Mouse (Mus musculus) brain, embryonic 14.5 days (tissue): ENCODE results near the gene Fcgr3. TPM values are rescaled to one million over a fixed set of nuclear protein-coding genes. Genes with fewer than 3 reads are reported as not detected.
"Not testable (repeated sequence)": the region's sequence is repeated elsewhere in the genome, so short reads cannot be mapped to it uniquely, and the experiment has no call there.

Experiments used
- DNase-seq: peaks from one replicate; pipeline ENCODE4 v3.0.0-alpha.2; 2011; ENCODE audit warnings: low read depth
- CTCF ChIP-seq: fragments of 200-500 bp; IDR thresholded peaks from 2 replicates; pipeline ENCODE4 v1.5.1; 2012; ENCODE audit warnings: inconsistent platforms, mild to moderate bottlenecking, moderate library complexity, borderline replicate concordance; ENCODE audit not compliant: insufficient read depth, insufficient read length; ENCODE audit errors: extremely low read depth
- POLR2A ChIP-seq: fragments of 200-500 bp; IDR thresholded peaks from 2 replicates; pipeline ENCODE4 v1.6.1; 2012; ENCODE audit warnings: mild to moderate bottlenecking, inconsistent platforms, borderline replicate concordance; ENCODE audit not compliant: poor library complexity, insufficient read depth, insufficient read length, severe bottlenecking; ENCODE audit errors: extremely low read depth
- polyA plus RNA-seq: library from polyadenylated mRNA; depleted of rRNA; stranded (reverse); fragments of >200 nt; gene quantifications from 2 replicates; pipeline ENCODE4 v1.2.3, GENCODE M21; 2012

Fcgr3 gene
- polyA plus RNA-seq, 1 experiment, result 7.4 TPM

GRCm38 (mm10) chr1:171071726-171072125, 7.0 kb upstream of the Fcgr3 start:
- DNase-seq, result not testable (repeated sequence)

GRCm38 (mm10) chr1:171070879-171071278, 6.1 kb upstream of the Fcgr3 start:
- not testable (repeated sequence) for DNase-seq

GRCm38 (mm10) chr1:171069508-171069907, 4.8 kb upstream of the Fcgr3 start:
- DNase-seq, result not testable (repeated sequence)

GRCm38 (mm10) chr1:171067928-171068327, 3.2 kb upstream of the Fcgr3 start:
- DNase-seq, result not testable (repeated sequence)

- DNase-seq, result not testable (repeated sequence)
Measured at GRCm38 (mm10) chr1:171066583-171066982, 1.8 kb upstream of the Fcgr3 start.

- not testable (repeated sequence) for DNase-seq
Measured at GRCm38 (mm10) chr1:171065768-171066167, 1.0 kb upstream of the Fcgr3 start.

- DNase-seq, result not testable (repeated sequence)
Measured at GRCm38 (mm10) chr1:171065243-171065587, 480 bp upstream of the Fcgr3 start.

- DNase-seq, result not testable (repeated sequence)
Measured at GRCm38 (mm10) chr1:171063569-171064490, 905 bp downstream of the Fcgr3 start.

- no peak for DNase-seq
- TF ChIP-seq POLR2A, result no peak
- TF ChIP-seq CTCF, result no peak
Measured at GRCm38 (mm10) chr1:171061566-171061965, 3.2 kb downstream of the Fcgr3 start.

- TF ChIP-seq POLR2A, result no peak
- TF ChIP-seq CTCF, result no peak
- no peak for DNase-seq
Measured at GRCm38 (mm10) chr1:171060392-171060791, 4.3 kb downstream of the Fcgr3 start.

- no peak for TF ChIP-seq CTCF
- no peak for TF ChIP-seq POLR2A
Measured at GRCm38 (mm10) chr1:171059203-171059602, 5.5 kb downstream of the Fcgr3 start.

GRCm38 (mm10) chr1:171057253-171057652, 7.5 kb downstream of the Fcgr3 start:
- no peak for DNase-seq
- TF ChIP-seq POLR2A (no peak), CTCF (no peak)

More at GRCm38 (mm10) chr1:171059203-171059602, 5.5 kb downstream of the Fcgr3 start:
- no peak for DNase-seq

GRCm38 (mm10) chr1:171053305-171053704, 11.4 kb downstream of the Fcgr3 start:
- DNase-seq, result no peak
- TF ChIP-seq CTCF (no peak), POLR2A (no peak)

GRCm38 (mm10) chr1:171050774-171051173, 14.0 kb downstream of the Fcgr3 start:
- TF ChIP-seq CTCF, result no peak
- no peak for TF ChIP-seq POLR2A
- no peak for DNase-seq

- peak; percentile 37 for DNase-seq
- no peak for TF ChIP-seq POLR2A
- TF ChIP-seq CTCF, result no peak
Measured at GRCm38 (mm10) chr1:171049263-171049662, 15.5 kb downstream of the Fcgr3 start.
